Mouse (Mus musculus) kidney, postnatal 36 days (tissue): ENCODE data around the gene Rasl10a.
A peak's percentile ranks its signal among the peaks of the same experiment; 100 is the strongest.
"Not testable (repeated sequence)": the region's sequence is repeated elsewhere in the genome, so short reads cannot be mapped to it uniquely, and the experiment has no call there.

Experiments
- DNase-seq, 2 experiments: peaks; one replicate each; pipeline ENCODE4 v3.0.0; 2021 to 2022; ENCODE audit warnings: mixed read lengths in 2 of 2

Rasl10a gene

DNA sequence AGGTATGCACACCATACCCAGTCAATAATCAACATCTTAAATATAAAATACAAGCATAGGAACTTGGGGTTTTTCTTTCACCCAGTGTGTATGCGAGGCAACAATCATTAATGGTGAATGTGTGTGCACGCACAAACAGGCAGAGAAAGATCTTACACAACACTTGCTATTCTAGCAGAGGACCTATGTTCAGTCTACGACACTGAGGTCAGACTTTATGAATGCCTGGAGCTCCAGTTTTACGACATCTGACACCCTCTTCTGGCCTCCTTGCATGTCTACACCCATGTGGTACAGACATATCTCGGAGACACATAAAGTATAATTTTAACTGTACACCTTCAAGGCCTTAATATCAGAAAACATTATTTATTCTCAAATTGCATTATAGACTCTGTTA is 18.9 kb downstream of the Rasl10a start:
- DNase-seq, result not testable (repeated sequence)

DNA sequence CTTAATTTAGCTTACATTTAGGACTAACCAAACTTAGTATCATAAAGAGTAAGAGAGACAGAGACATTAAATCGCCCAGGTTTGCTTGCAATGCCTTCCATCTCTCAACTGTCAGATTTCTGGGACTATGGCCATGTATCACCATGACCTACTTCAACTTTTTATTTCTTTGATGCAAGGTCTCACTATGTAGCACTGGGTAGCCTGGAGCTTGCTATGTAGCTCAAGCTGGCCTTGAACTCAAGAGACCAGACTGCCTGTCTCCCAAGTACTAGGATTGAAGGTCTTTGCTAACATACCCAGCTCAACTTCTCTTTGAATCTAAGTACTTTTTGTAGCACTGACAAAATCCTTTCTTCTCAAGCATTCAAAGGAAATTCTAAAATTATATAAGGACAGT is 31.2 kb downstream of the Rasl10a start:
- DNase-seq, result no peak

DNA sequence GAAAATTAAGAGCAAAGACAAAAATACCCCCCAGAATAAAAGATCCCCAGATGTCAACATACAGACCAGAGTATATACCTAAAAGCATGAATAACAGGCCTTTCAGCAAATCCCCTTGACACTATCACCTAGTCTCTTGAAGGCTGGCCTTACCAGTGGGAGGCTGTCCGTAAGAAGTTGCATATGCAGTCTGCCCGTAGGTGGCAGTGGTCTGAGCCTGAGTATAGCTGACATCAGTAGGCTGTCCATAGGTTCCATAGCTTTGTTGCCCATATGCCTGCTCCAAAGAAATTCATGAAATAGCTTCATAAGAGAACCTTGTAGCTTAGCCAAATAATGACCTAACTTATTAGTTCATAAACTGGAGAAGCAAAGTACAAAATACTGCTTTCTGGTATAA is 33.8 kb downstream of the Rasl10a start:
- DNase-seq, result peak; percentile 21 to 29

DNA sequence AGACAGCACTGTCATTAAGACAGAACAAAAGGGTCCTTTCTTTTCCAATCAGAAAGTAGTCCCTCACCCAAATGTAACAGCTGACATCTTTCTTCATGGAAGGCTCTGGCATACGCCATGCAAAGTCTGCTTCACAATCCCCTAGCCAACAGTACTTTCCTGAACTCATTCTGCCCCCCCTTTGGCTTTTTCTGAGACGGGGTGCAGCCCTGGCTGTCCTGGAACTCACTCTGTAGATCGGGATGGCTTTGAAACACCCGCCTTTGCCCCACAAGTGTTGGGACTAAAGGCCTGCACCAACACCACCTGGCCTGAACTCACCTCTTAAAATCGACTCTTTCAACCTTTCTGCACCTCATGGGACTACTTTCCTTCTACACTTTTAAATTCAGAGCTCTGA is 37.9 kb downstream of the Rasl10a start:
- no peak for DNase-seq

DNA sequence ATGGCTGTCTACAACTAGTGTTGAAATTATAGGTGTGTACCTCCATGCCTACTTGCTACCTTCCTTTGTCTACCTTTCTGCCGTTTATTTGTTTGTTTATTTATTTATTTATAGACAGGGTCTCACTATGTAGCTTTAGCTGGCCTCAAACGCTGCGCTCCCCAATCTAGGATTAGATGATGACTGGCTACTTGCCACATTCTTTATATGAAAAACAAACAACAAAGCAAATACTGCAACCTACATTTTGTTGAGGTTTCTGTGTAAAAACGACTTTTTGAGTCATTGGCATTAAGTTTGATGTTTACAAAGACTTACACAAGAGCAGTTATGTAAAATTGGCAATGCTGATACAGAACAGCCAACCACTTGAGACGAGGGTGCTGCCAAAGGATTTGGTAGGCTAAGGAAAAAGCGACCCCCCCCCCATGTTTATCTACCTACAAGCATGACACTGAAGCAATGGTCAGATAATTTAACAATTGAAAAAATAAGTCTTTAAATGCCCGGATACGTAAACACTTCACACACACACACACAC is 38.6 kb downstream of the Rasl10a start:
- DNase-seq, result no peak

DNA sequence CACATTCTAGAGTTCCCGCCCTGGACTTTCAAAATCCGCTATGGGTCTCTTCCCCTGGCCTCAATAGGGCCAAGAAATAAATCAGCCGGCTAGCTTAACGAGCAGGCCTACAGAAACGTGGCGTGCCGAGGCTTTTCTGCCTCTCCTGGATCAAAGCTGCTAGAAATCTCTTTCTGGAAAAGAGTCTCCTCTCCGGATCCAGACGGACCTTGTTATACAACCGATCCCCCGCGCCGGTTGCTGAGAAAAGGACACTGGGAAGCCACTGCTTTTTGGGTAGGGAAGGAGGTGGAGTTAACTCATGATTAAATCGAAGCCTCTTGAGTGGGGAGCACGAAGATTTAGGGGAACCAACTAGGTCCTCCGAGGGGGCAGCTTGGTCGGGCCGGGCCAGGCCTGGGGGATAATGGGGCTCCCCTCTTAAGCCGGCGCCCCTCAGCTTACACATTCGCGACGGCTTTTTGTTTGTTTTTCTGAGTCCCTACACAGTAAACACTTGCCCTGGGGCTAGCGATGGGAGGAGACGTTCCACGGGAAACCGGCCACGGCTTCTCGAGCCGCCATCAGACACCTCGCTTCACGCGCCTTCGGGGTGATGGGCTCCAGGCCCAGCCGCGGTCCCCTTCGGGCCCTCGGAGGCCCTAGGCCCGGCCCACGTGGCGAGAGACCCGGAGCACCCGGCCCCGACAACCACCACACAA is 40.3 kb downstream of the Rasl10a start:
- peak; percentile 44 to 65 for DNase-seq

DNA sequence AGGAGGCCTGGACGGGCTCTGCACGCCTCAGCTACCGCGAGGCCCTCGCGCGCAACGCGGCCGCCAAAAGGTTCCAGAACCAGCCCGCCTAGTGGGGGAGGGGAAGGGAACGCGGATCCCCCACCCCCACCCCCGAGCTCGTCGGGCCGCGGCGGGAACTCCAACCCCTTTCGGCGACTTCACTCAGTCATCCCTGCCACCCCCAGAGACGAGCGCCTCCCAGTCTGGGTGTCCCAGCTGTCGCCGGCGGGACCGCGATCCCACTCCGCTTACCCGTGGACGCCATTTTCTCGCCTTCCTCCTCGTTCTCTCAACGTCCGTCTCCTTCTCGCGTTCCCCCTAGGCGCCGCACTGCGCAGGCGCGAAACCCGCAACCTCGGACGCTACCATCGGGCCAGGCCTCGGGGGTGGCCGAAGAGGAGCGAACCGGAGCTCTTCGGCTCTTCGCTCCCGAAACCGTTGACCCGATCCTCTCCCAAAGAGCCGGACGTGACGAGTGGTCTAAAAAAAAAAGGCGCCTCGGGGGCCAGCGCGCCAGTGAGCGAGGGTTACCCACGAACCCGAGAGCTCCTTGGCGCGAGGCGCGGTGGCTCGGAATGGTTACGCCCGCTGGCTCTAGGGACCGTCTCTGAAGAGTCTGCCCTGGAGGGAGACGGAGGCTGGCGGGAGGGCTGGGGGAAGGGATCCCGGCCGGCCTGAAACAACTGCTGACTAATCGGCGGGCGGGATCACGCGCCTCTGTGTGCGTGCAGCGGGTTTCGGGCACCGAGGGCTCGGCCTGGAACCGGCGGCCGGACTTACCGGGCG is 41.0 kb downstream of the Rasl10a start, which contains the start of the genes Rhbdd3 and Ewsr1:
Gene Rhbdd3, plus strand, starts transcription at position 191 of the 807 bp plus-strand sequence.
Gene Ewsr1, minus strand, starts transcription at position 531 of the 807 bp plus-strand sequence.
- peak; percentile 95 to 97 for DNase-seq

DNA sequence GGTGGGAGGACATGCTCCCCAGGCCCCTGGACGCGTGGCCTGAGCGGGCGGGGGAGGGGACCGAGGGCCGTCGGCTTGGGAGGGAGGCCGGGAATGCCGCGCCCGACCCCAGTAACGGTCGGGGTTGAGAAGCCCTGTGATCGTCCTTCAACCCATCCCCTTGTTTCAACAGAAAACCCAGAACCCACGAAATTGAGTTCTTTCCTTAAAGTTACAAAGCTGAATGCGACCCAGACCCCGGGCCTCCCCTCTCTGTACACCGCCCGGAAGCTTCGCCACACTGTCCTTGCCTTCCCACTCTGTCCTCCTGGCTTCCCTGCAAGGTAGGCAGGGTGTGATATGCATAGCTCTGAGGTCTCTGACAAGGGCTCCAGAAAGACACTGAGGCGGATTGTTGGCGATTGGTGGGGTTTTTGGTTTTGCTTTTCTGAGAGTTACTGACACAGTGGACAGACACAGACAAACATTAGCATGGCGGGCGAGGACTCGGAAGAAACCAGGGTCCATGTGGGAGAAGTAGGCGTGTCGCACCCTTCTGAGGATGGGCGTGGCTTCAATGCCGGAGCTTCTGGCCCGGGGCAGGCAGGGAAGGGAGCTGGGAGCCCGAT is 41.8 kb downstream of the Rasl10a start:
- DNase-seq, result peak; percentile 90 to 91

DNA sequence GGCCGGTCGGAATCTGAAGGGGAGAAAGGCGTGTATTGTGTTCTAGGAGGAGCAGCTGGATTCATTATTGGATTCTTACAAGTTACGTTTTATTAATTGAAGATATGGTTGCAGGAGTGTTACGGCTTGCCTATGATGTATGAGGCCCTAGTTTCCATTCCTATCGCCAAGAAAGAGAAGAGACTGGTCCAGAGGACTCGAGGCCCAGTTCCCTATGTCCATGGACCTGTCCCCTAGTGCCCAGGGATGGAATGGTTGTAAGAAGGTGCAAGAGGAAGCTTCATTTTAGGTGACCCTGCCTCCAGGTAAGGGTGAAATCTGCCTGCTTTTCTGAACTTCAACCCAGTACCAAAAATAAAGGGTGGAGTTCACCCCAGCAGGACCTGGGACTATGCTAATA is 42.4 kb downstream of the Rasl10a start:
- DNase-seq, result no peak

DNA sequence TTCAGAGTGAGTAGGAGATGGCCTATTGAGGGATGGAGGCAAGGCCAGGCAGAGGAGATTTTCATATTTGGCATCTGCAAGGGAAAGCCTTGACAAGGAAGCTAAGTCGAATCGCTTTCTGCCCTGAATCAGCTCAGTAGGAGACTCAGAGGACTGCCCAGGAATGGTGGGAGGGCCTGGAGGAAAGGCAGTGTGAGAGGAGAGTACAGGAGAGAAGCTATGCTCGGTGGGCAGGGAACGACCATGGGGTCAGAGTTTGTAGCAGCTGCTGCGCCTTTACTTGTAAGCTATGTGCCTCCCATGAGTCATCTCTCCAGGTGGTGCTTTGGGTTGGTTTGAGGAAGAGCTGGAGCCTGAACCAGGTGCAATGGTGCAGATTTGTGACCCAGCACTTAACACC is 42.9 kb downstream of the Rasl10a start:
- no peak for DNase-seq

DNA sequence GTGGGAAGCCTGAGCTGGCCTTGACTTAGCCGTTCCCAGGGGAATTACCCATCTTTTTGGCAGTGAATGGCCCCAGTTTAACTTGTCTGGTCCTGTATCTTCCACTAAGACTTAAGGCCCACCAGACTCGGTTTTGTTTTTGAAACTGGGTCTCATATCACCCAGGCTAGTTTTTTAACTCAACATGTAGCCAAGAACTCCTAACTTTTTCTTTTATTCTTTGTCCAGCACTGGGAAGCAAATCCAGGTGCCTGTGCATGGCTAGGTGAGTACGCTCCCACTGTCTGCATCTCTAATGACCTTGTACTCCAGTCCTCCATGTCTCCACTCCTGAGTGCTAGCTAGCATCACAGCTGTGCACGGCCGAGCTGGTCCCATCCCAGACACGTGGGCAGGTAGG is 43.7 kb downstream of the Rasl10a start:
- DNase-seq, result no peak

DNA sequence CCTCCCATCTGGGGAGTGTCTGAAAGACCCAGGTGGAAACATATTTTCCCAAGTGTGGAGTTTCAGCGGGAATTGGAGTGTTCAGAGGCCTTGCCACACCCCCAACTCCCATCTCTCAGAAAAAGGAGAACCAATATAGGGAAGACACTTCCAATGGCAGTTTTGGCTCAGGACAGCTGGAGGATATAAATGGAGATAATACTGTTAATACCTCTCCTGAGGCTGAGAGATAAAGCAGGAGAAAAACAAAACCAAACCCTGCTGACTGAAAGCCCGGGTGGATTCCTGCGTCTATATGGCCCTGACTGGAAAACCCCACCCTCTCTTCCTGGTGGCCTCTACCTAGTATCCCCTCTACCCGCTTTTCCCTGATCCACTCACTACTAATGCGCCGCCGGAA is 44.5 kb downstream of the Rasl10a start:
- no peak for DNase-seq

DNA sequence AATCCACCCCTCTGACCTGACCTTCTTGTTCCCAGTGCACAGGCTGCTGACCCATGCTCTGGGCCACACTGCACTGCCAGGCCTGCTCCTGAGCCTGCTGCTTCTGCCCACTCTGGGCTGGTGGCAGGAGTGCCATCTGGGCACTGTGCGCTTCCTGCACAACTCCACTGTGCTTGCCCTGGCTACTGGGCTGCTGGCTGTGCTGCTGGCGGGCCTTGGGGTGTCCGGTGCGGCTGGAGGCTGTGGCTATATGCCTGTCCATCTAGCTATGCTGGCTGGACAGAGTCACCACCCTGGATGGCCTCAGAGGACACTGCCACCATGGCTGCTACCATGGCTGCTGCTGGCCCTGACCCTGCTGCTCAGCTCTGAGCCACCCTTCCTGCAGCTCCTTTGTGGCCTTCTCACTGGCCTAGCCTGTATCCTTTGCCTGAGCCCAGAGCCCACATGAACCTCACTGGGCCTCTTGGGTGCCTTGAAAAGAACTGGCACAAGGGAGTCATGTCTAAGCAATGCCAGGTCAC is 46.1 kb downstream of the Rasl10a start:
- no peak for DNase-seq

DNA sequence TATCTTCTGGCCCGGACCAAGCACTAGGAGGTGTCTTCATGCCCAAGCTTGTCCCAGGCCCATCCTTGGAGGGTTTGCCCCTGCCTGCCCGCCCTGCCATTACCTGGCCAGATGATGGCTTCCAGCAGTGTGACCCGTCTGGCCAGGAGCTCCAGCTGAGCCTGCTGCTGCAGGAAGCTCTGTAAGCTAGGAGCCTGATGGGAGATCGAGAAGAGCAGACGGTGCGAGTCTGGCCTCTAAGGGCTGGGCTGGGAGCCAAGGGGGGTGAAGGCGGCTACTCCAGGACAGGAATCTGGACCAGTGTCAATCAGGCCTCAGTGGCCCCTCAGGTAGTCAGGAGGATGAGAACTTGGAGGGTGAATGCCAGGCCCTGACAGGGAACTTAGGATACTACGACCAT is 51.5 kb downstream of the Rasl10a start:
- DNase-seq, result no peak
